Mouse (Mus musculus) ES-E14 (cell line): ENCODE data around the gene Gm49358. TPM values are rescaled to one million over a fixed set of nuclear protein-coding genes. Genes with fewer than 3 reads are reported as not detected.

Experiments
- DNase-seq: peaks from one replicate; pipeline ENCODE4 v3.0.0-alpha.2; 2013; ENCODE audit warnings: low read depth, low spot score
- H3K27ac ChIP-seq: 2 replicates; pipeline ENCODE4 v1.5.1; 2012; ENCODE audit warnings: low read depth, mild to moderate bottlenecking, low read length, moderate library complexity, mixed read lengths; ENCODE audit not compliant: poor library complexity, insufficient read depth, severe bottlenecking
- H3K36me3 ChIP-seq: 2 replicates; pipeline ENCODE4 v1.6.1; 2012; ENCODE audit warnings: mild to moderate bottlenecking, low read length, moderate library complexity, mixed read lengths; ENCODE audit not compliant: control insufficient read depth, poor library complexity, insufficient read depth, severe bottlenecking
- H3K4me1 ChIP-seq, 2 experiments: fragments of 150-350 bp in 1 of 2; sonication (generic) in 1 of 2; 2 replicates each; pipeline ENCODE4 v1.6.1; 2012; ENCODE audit warnings: low read length in 2 of 2, mild to moderate bottlenecking in 1 of 2, mixed read lengths in 1 of 2; ENCODE audit not compliant: control insufficient read depth in 2 of 2, insufficient read depth in 2 of 2, poor library complexity in 1 of 2
- H3K4me3 ChIP-seq, 2 experiments: fragments of 150-350 bp in 1 of 2; sonication (generic) in 1 of 2; 2 replicates each; pipeline ENCODE4 v1.5.1; 2012; ENCODE audit warnings: low read length in 2 of 2, low read depth in 1 of 2, mild to moderate bottlenecking in 1 of 2, mixed read lengths in 1 of 2; ENCODE audit not compliant: insufficient read depth in 1 of 2, poor library complexity in 1 of 2, severe bottlenecking in 1 of 2
- H3K9ac ChIP-seq: 2 replicates; pipeline ENCODE4 v1.6.1; 2012; ENCODE audit warnings: low read depth, mild to moderate bottlenecking, low read length, mixed read lengths; ENCODE audit not compliant: poor library complexity, insufficient read depth, severe bottlenecking
- H3K9me3 ChIP-seq: fragments of 150-350 bp; sonication (generic); 2 replicates; pipeline ENCODE4 v1.6.1; 2012; ENCODE audit warnings: low read depth, mild to moderate bottlenecking, low read length; ENCODE audit not compliant: control insufficient read depth, insufficient read depth
- CHD2 ChIP-seq: IDR thresholded peaks from 2 replicates; pipeline ENCODE4 v1.6.1; 2014; ENCODE audit warnings: mild to moderate bottlenecking, low read depth, low read length, inconsistent platforms
- HCFC1 ChIP-seq: IDR thresholded peaks from 2 replicates; pipeline ENCODE4 v1.6.1; 2012; ENCODE audit warnings: low read length, inconsistent platforms, borderline replicate concordance; ENCODE audit not compliant: insufficient read depth
- MAFK ChIP-seq: IDR thresholded peaks from 2 replicates; pipeline ENCODE4 v1.6.1; 2014; ENCODE audit warnings: mild to moderate bottlenecking, low read depth, low read length, inconsistent platforms; ENCODE audit not compliant: insufficient read depth
- ZC3H11A ChIP-seq: IDR thresholded peaks from 2 replicates; pipeline ENCODE4 v1.6.1; 2012; ENCODE audit warnings: low read depth, mild to moderate bottlenecking, inconsistent platforms, low read length, borderline replicate concordance
- ZNF384 ChIP-seq: IDR thresholded peaks from 2 replicates; pipeline ENCODE4 v1.6.1; 2012; ENCODE audit warnings: low read depth, low read length, inconsistent platforms
- in situ Hi-C, 2 experiments: fragments of 600-800 bp; cut with MboI; formaldehyde crosslinking; loops; one replicate each; pipeline ENCODE4 v1.15.1; 2025; ENCODE audit warnings: low sequenced_read_pairs in 2 of 2, inconsistent platforms in 1 of 2; ENCODE audit not compliant: unreplicated experiment in 2 of 2
- total RNA-seq: library from RNA; depleted of rRNA; stranded (reverse); fragments of 300-350 nt; gene quantifications from 2 replicates; pipeline ENCODE4 v1.2.3, GENCODE M21; 2012

Gm49358 gene
- total RNA-seq, 1 experiment = 0.58 TPM

- in situ Hi-C loops = no loop called here
- no peak for DNase-seq
- TF ChIP-seq ZC3H11A = no peak
- TF ChIP-seq CHD2 = no peak
- TF ChIP-seq HCFC1 = no peak
- no peak for TF ChIP-seq ZNF384
- no peak for TF ChIP-seq MAFK
- H3K4me3 ChIP-seq = no peak overlapping the region
- H3K4me1 ChIP-seq = no peaks in the 10 kb centered on the region
- no peaks in the 10 kb centered on the region for H3K9me3 ChIP-seq
- H3K36me3 ChIP-seq = no peaks in the 10 kb centered on the region
- no peak overlapping the region for H3K27ac ChIP-seq
- no peak overlapping the region for H3K9ac ChIP-seq
These were observed 85.7 kb downstream of the Gm49358 start for GRCm38 (mm10) chr10:86849508-86849907.

DNA sequence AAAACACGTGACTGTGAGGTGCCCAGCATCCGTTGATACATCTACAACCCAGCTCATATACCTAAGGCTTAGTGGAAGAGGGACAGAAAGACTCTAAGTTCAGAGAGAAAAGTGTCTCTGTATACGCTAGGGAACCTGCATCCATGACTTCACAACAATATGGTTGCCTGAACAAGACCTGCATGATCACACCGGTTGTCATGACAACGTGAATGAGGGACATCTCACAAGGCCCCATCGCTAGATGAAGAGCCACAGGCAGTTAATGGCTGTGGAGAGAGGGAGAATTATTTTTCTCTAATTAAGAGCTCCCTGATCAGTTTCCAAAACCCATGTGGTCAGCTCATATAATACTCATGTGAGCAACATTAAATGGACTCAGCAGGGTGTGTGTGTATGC lies 88.4 kb downstream of the Gm49358 start:
- Histone ChIP-seq H3K9ac (no peak overlapping the region), H3K36me3 (no peaks in the 10 kb centered on the region), H3K9me3 (no peaks in the 10 kb centered on the region), H3K4me3 (no peak overlapping the region), H3K27ac (no peak overlapping the region), H3K4me1 (no peaks in the 10 kb centered on the region)
- no peak for DNase-seq
- TF ChIP-seq ZC3H11A = no peak
- no peak for TF ChIP-seq CHD2
- TF ChIP-seq ZNF384 = no peak
- no peak for TF ChIP-seq HCFC1
- no peak for TF ChIP-seq MAFK
- in situ Hi-C loops = no loop called here

- DNase-seq = no peak
- Histone ChIP-seq H3K9ac (no peak overlapping the region), H3K4me3 (no peak overlapping the region), H3K27ac (no peak overlapping the region), H3K36me3 (no peaks in the 10 kb centered on the region), H3K4me1 (no peaks in the 10 kb centered on the region), H3K9me3 (no peaks in the 10 kb centered on the region)
- in situ Hi-C loops = no loop called here
- TF ChIP-seq MAFK = no peak
- no peak for TF ChIP-seq ZNF384
- TF ChIP-seq CHD2 = no peak
- TF ChIP-seq HCFC1 = no peak
- no peak for TF ChIP-seq ZC3H11A
These were observed 89.7 kb downstream of the Gm49358 start for GRCm38 (mm10) chr10:86853433-86853832.

GRCm38 (mm10) chr10:86860396-86860795 lies 96.6 kb downstream of the Gm49358 start:
- TF ChIP-seq MAFK (no peak), HCFC1 (no peak), ZNF384 (no peak), ZC3H11A (no peak), CHD2 (no peak)
- in situ Hi-C loops = no loop called here
- Histone ChIP-seq H3K36me3 (no peaks in the 10 kb centered on the region), H3K9me3 (no peaks in the 10 kb centered on the region), H3K9ac (no peak overlapping the region), H3K4me1 (no peaks in the 10 kb centered on the region), H3K27ac (no peak overlapping the region), H3K4me3 (no peak overlapping the region)
- no peak for DNase-seq

- in situ Hi-C loops = no loop called here
- TF ChIP-seq CHD2 (no peak), ZC3H11A (no peak), MAFK (no peak), ZNF384 (no peak), HCFC1 (no peak)
- no peaks in the 10 kb centered on the region for H3K36me3 ChIP-seq
These were observed 98.7 kb downstream of the Gm49358 start for GRCm38 (mm10) chr10:86862496-86862895.

More at GRCm38 (mm10) chr10:86862496-86862895, 98.7 kb downstream of the Gm49358 start:
- Histone ChIP-seq H3K27ac (no peak overlapping the region), H3K9ac (no peak overlapping the region), H3K4me1 (no peaks in the 10 kb centered on the region), H3K9me3 (no peaks in the 10 kb centered on the region), H3K4me3 (no peak overlapping the region)
- DNase-seq = no peak
